Mouse (Mus musculus) bone marrow, adult 2 months (tissue): ENCODE data around the gene R3hdm4.

Experiments
- CTCF ChIP-seq: fragments of 200-500 bp; IDR thresholded peaks from 2 replicates; pipeline ENCODE4 v1.5.1; 2011; ENCODE audit warnings: low read length, control low read depth; ENCODE audit not compliant: control insufficient read depth, insufficient read depth
- POLR2A ChIP-seq: fragments of 200-500 bp; IDR thresholded peaks from 2 replicates; pipeline ENCODE4 v1.6.1; 2011; ENCODE audit warnings: low read depth, mild to moderate bottlenecking, control low read depth, low read length, borderline replicate concordance; ENCODE audit not compliant: control insufficient read depth

DNA sequence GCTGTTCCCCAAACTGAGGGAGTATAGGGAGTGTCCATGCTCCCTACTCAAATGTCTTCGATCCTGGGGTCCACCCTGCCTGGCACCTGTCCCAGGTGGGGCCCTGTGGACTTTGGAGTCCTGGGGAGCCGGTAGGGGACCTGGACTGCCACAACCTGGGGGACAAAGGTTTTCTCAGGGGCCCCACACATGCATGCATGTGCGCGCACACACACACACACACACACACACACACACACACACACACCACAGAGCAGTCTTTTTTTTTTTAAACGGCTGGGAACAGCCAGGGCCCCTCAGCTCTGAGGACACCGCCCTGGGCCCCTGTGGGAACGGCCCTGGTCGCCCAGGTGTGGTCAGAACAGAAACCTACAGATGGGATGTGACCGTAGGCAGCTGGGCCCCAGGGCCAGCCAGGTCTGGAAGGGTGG, 22.5 kb upstream of the R3hdm4 start:
- TF ChIP-seq CTCF: no peak
- TF ChIP-seq POLR2A: no peak
